Mouse (Mus musculus): ENCODE data around the gene Hey2.

DNA sequence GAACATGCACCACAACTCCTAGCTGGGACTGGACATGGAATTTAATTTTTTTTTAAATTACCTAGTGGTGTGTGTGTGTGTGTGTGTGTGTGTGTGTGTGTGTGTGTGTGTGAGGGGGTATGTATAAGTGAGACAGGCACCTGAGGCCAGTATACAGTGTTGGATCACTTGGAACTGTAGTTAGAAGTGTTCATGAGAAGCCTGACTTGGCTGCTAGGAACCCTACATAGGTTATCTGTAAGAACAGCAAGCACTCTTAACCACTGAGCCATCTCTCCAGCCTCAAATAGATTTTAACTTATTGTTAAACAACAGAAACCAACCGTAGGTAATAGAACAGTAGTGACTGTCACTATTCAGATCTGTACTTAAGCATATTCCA lies 54.3 kb downstream of the Hey2 start:
- no peak for TF ChIP-seq CTCF (IDR thresholded peaks at IDR 0.05; ENCODE audit: insufficient read depth, low read length)
- no peak for TF ChIP-seq POLR2A (IDR thresholded peaks at IDR 0.05; ENCODE audit: borderline replicate concordance, extremely low read depth, low read depth, low read length)

Measured in lung, adult 2 months (tissue).